Mouse (Mus musculus): ENCODE data around the gene Socs7. TPM values are rescaled to one million over a fixed set of nuclear protein-coding genes. Genes with fewer than 3 reads are reported as not detected.
A peak's percentile ranks its signal among the peaks of the same experiment; 100 is the strongest.
"Not testable (repeated sequence)": the region's sequence is repeated elsewhere in the genome, so short reads cannot be mapped to it uniquely, and the experiment has no call there.

Socs7 gene
- polyA plus RNA-seq, 1 experiment from 2014 or later: 3.2 TPM

DNA sequence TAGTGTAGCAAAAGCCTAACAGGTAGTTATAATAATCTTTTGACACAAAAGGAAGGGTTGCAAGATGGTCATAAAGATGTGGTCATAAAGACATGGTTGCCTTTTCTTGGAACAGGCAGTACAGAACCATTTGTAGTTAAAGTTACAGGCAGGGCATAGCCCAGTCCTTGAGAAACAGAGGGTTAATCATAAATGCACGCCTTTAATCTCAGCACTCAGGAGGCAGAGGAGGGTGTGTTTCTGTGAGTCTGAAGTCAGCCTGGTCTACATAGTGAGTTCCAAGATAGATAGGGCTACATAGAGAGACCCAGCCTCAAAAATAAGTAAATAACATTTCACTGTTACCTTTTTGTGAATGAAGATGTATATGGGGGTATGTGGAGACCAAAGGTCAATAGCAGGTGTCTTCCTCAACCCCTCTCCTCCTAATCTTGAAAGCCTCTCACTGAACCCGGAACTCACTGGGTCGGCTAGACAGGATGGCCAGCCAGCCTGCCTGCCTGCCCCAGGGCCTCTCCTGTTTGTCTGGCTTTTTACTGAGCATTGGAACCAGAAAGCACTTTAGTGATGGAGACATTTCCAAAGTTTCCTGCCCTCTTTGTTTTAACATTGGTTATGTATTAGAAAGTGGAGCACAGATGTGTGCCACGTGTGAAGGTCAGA, 9.3 kb upstream of the Socs7 start:
- Histone ChIP-seq H3K4me3 (ENCODE audit: low read length) (no peak overlapping the region), H3K4me2 (ENCODE audit: low read depth, low read length) (no peak overlapping the region), H3K9ac (ENCODE audit: low read length) (no peak overlapping the region), H3K27me3 (ENCODE audit: control insufficient read depth, insufficient read depth, low read depth, low read length) (no peaks in the 10 kb centered on the region), H3K27ac (ENCODE audit: low read length) (no peak overlapping the region), H3K4me1 (replicated peaks; ENCODE audit: control insufficient read depth, insufficient read depth, low read length) (peaks cover 11% of the 10 kb centered on the region), H3K9me3 (ENCODE audit: control insufficient read depth, low read length) (no peaks in the 10 kb centered on the region), H3K36me3 (ENCODE audit: control insufficient read depth, insufficient read depth, low read length) (no peaks in the 10 kb centered on the region)
- WGBS: 53% methylated on average over 4 of the region's 4 CpGs
- no peak for ATAC-seq (ENCODE audit: low read depth)

DNA sequence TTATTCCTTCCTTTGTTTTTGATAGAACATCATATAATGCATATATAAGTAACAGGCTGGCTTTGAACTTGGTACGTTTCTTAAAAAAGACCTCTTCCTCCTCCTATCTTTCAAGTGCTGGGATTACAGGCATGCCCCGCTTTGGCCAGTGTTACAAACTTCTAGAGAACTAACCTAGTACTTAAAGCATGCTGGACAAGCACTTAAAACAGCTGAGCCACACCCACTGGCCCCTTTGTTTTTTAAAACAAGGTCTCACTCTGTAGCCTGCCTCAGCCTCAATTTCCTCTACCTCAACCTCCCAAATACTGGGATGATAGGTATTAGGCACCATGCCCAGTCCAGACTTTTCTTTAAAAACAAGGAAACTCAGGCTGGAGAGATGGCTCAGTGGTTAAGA, 7.7 kb upstream of the Socs7 start:
- WGBS: 51% methylated on average over 2 of the region's 2 CpGs
- Histone ChIP-seq H3K4me3 (ENCODE audit: low read length) (no peak overlapping the region), H3K36me3 (ENCODE audit: control insufficient read depth, insufficient read depth, low read length) (no peaks in the 10 kb centered on the region), H3K9ac (ENCODE audit: low read length) (no peak overlapping the region), H3K9me3 (ENCODE audit: control insufficient read depth, low read length) (no peaks in the 10 kb centered on the region), H3K27me3 (ENCODE audit: control insufficient read depth, insufficient read depth, low read depth, low read length) (no peaks in the 10 kb centered on the region), H3K4me1 (replicated peaks; ENCODE audit: control insufficient read depth, insufficient read depth, low read length) (peaks cover 8% of the 10 kb centered on the region), H3K27ac (ENCODE audit: low read length) (no peak overlapping the region), H3K4me2 (ENCODE audit: low read depth, low read length) (no peak overlapping the region)
- no peak for ATAC-seq (ENCODE audit: low read depth)

DNA sequence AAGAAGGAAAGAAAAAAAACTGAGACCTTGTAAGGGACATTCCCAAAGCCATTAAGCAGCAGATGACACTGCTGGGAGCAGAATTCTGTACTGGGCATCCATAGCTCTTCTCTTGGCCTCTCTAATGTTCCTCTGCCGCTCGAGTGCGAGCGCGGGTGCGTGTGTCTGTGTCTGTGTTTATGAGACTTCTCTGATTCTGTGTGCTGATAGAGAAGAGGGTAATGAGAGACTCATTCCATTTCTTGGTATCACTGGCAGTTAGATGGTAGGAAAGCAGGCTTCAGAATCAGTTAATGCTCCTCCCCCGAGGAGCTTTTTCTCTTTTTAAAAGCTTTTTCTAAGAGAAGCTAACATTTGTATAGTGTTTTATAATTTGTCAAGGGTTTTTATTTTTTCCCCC, 7.1 kb upstream of the Socs7 start:
- H3K27me3 ChIP-seq (ENCODE audit: control insufficient read depth, insufficient read depth, low read depth, low read length): no peaks in the 10 kb centered on the region
- no peak overlapping the region for H3K4me2 ChIP-seq (ENCODE audit: low read depth, low read length)
- no peak overlapping the region for H3K4me3 ChIP-seq (ENCODE audit: low read length)
- H3K36me3 ChIP-seq (ENCODE audit: control insufficient read depth, insufficient read depth, low read length): no peaks in the 10 kb centered on the region
- WGBS: 81% methylated on average over 7 of the region's 7 CpGs
- H3K9me3 ChIP-seq (ENCODE audit: control insufficient read depth, low read length): no peaks in the 10 kb centered on the region
- no peak overlapping the region for H3K27ac ChIP-seq (ENCODE audit: low read length)
- H3K4me1 ChIP-seq (replicated peaks; ENCODE audit: control insufficient read depth, insufficient read depth, low read length): peaks cover 2% of the 10 kb centered on the region
- no peak overlapping the region for H3K9ac ChIP-seq (ENCODE audit: low read length)
- ATAC-seq (ENCODE audit: low read depth): no peak

DNA sequence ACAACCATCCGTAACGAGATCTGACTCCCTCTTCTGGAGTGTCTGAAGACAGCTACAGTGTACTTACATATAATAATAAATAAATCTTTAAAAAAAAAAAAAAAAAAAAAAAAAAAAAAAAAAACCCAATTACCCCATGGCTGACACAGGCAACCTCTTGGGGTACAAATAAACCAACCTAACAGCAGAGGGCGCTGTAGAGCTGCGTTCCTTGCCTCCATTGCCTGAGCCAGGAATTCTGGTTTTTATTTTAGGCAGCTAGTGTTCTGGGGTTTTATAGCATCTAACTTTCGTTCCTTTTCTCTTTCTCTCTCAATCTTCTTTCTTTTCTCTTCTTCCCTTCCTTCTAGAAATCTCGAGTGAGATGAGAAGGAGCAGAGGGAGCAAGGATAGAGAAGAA, 4.7 kb upstream of the Socs7 start:
- H3K4me1 ChIP-seq (replicated peaks; ENCODE audit: control insufficient read depth, insufficient read depth, low read length); H3K4me3 ChIP-seq (ENCODE audit: low read length); H3K36me3 ChIP-seq (ENCODE audit: control insufficient read depth, insufficient read depth, low read length); H3K4me2 ChIP-seq (ENCODE audit: low read depth, low read length); H3K27ac ChIP-seq (ENCODE audit: low read length); ATAC-seq (ENCODE audit: low read depth); H3K9ac ChIP-seq (ENCODE audit: low read length); H3K27me3 ChIP-seq (ENCODE audit: control insufficient read depth, insufficient read depth, low read depth, low read length); H3K9me3 ChIP-seq (ENCODE audit: control insufficient read depth, low read length): not testable (repeated sequence)
- 15% methylated on average over 4 of the region's 6 CpGs for WGBS

DNA sequence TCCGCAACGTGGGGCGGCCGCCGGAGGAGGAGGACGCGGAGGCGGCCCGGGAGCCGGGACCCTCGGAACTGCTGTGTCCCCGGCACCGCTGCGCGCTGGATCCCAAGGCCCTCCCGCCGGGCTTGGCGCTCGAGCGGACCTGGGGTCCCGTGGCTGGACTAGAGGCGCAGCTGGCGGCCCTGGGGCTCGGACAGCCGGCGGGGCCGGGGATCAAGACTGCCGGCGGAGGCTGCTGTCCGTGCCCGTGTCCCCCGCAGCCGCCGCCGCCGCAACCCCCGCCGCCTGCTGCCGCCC, 245 bp downstream of the Socs7 start:
- peak overlapping the region; percentile 97 for H3K9ac ChIP-seq (ENCODE audit: low read length)
- peak; percentile 52 for ATAC-seq (ENCODE audit: low read depth)
- no peaks in the 10 kb centered on the region for H3K27me3 ChIP-seq (ENCODE audit: control insufficient read depth, insufficient read depth, low read depth, low read length)
- peak overlapping the region; percentile 78 for H3K4me2 ChIP-seq (ENCODE audit: low read depth, low read length)
- peak overlapping the region; percentile 99 for H3K4me3 ChIP-seq (ENCODE audit: low read length)
- H3K9me3 ChIP-seq (ENCODE audit: control insufficient read depth, low read length): no peaks in the 10 kb centered on the region
- peaks cover 27% of the 10 kb centered on the region for H3K4me1 ChIP-seq (replicated peaks; ENCODE audit: control insufficient read depth, insufficient read depth, low read length)
- WGBS: under 1% methylated on average over 26 of the region's 39 CpGs
- H3K27ac ChIP-seq (ENCODE audit: low read length): peak overlapping the region; percentile 87
- H3K36me3 ChIP-seq (ENCODE audit: control insufficient read depth, insufficient read depth, low read length): no peaks in the 10 kb centered on the region

DNA sequence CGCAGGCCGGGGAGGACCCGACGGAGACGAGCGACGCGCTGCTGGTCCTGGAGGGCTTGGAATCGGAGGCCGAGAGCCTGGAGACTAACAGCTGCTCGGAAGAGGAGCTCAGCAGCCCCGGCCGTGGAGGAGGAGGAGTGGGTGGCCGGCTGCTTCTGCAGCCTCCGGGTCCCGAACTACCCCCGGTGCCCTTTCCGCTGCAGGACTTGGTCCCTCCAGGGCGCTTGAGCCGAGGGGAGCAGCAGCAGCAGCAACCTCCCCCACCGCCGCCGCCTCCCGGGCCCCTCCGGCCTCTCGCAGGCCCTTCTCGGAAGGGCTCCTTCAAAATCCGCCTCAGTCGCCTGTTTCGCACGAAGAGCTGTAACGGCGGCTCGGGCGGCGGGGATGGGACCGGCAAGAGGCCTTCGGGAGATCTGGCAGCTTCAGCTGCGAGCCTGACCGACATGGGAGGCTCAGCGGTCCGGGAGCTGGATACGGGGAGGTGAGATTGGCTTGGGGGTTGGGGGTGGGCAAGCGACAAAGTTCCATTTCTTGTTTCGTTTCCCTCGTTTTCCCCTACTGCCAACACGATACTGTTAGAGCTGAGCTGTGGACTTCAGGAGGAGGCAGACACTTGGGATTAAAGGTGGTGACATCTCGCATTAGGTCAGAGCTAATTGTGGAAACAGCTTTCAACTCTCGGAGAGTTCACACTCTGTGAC, 742 bp downstream of the Socs7 start:
- peak; percentile 3; the same call in 1 of the 2 replicates for ATAC-seq (ENCODE audit: low read depth)
- Histone ChIP-seq H3K4me3 (ENCODE audit: low read length) (peak overlapping the region; percentile 99), H3K9ac (ENCODE audit: low read length) (peak overlapping the region; percentile 97), H3K27ac (ENCODE audit: low read length) (peak overlapping the region; percentile 87), H3K36me3 (ENCODE audit: control insufficient read depth, insufficient read depth, low read length) (no peaks in the 10 kb centered on the region), H3K9me3 (ENCODE audit: control insufficient read depth, low read length) (no peaks in the 10 kb centered on the region), H3K27me3 (ENCODE audit: control insufficient read depth, insufficient read depth, low read depth, low read length) (no peaks in the 10 kb centered on the region), H3K4me1 (replicated peaks; ENCODE audit: control insufficient read depth, insufficient read depth, low read length) (peaks cover 27% of the 10 kb centered on the region), H3K4me2 (ENCODE audit: low read depth, low read length) (peak overlapping the region; percentile 78)
- WGBS: under 1% methylated on average over 46 of the region's 49 CpGs

DNA sequence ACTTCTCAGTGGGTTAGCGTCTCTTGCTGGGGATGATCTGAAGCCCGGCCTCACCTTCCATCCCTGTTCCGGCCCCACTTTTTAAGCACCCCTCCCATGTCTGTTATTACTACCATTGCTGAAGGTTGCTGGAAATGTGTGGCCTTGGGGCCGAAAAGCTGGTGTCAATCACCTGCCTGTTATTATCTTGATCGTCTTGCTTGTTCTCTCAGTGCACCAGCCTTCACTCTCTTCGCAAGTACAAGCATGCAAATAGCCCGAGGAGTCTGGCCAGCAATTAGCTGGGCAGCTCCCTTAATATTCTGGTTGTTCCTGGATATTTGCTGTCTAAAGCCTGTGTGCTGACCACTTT, 1.3 kb downstream of the Socs7 start:
- Histone ChIP-seq H3K9ac (ENCODE audit: low read length) (peak overlapping the region; percentile 97), H3K4me1 (replicated peaks; ENCODE audit: control insufficient read depth, insufficient read depth, low read length) (peaks cover 30% of the 10 kb centered on the region), H3K9me3 (ENCODE audit: control insufficient read depth, low read length) (no peaks in the 10 kb centered on the region), H3K4me3 (ENCODE audit: low read length) (peak overlapping the region; percentile 99), H3K27ac (ENCODE audit: low read length) (no peak overlapping the region), H3K27me3 (ENCODE audit: control insufficient read depth, insufficient read depth, low read depth, low read length) (no peaks in the 10 kb centered on the region), H3K36me3 (ENCODE audit: control insufficient read depth, insufficient read depth, low read length) (no peaks in the 10 kb centered on the region), H3K4me2 (ENCODE audit: low read depth, low read length) (peak overlapping the region; percentile 78)
- ATAC-seq (ENCODE audit: low read depth): no peak
- WGBS: under 1% methylated on average over 7 of the region's 7 CpGs

DNA sequence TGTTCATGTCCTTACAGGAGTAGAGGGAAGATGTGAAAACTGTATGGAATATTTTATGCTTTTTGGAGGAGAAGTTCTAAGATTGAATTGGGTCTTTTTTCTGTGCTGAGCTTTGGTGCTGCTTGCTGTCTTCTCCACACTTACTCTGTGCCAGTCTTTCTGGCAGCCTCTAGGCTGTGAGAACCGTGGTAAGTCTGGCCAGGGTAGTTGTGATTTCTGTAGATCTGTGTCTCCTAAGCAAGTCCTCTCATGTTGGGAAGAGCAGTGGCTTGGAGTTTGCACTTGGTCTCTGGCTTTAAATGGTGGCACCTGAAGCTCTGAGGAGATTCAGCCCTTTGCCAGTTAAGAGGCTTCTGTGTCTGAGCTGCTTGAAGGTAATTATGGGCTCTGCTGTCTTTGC, 3.2 kb downstream of the Socs7 start:
- no peak overlapping the region for H3K4me3 ChIP-seq (ENCODE audit: low read length)
- no peak for ATAC-seq (ENCODE audit: low read depth)
- peak overlapping the region; percentile 78 for H3K4me2 ChIP-seq (ENCODE audit: low read depth, low read length)
- H3K4me1 ChIP-seq (replicated peaks; ENCODE audit: control insufficient read depth, insufficient read depth, low read length): peaks cover 33% of the 10 kb centered on the region
- no peaks in the 10 kb centered on the region for H3K27me3 ChIP-seq (ENCODE audit: control insufficient read depth, insufficient read depth, low read depth, low read length)
- H3K9me3 ChIP-seq (ENCODE audit: control insufficient read depth, low read length): no peaks in the 10 kb centered on the region
- peak overlapping the region; percentile 34; the same call in 1 of the 2 replicates for H3K9ac ChIP-seq (ENCODE audit: low read length)
- H3K27ac ChIP-seq (ENCODE audit: low read length): no peak overlapping the region; the same call in 1 of the 2 replicates
- 45% methylated on average over 1 of the region's 1 CpGs for WGBS
- no peaks in the 10 kb centered on the region for H3K36me3 ChIP-seq (ENCODE audit: control insufficient read depth, insufficient read depth, low read length)

DNA sequence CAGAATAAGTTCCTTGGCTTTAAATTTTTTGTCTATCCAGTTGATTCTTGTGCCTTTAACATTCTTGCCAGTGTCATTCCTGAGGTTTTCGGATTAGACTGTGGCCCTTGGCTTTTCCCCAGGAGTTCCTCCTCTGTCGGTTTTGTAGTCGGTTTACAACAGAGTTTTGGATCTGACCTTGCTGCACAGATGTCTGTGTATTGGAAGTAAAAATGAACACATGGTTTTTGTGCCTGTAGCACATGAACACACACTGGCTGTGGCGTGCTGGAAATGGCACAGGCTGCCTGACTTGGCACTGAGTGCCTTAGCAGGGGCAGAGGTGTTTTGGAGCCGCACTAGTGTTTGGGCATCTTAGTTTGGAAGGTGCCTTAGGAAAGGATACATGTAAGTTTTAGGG, 6.2 kb downstream of the Socs7 start:
- Histone ChIP-seq H3K27ac (ENCODE audit: low read length) (no peak overlapping the region), H3K36me3 (ENCODE audit: control insufficient read depth, insufficient read depth, low read length) (no peaks in the 10 kb centered on the region), H3K4me3 (ENCODE audit: low read length) (no peak overlapping the region), H3K4me2 (ENCODE audit: low read depth, low read length) (no peak overlapping the region), H3K27me3 (ENCODE audit: control insufficient read depth, insufficient read depth, low read depth, low read length) (no peaks in the 10 kb centered on the region), H3K9me3 (ENCODE audit: control insufficient read depth, low read length) (no peaks in the 10 kb centered on the region), H3K4me1 (replicated peaks; ENCODE audit: control insufficient read depth, insufficient read depth, low read length) (peaks cover 35% of the 10 kb centered on the region), H3K9ac (ENCODE audit: low read length) (no peak overlapping the region)
- no peak for ATAC-seq (ENCODE audit: low read depth)
- WGBS: 63% methylated on average over 5 of the region's 5 CpGs
